Mouse (Mus musculus) heart, adult 2 months (tissue): ENCODE measurements at regions not wholly inside any gene's neighbourhood (a gene's known extent, or its start where the extent isn't known, plus 50 kb on each side); places are given as distances from the start of the nearest gene placed in this dataset.

ENCODE experiments used
- CTCF ChIP-seq: fragments of 200-600 bp; IDR thresholded peaks from 2 replicates; pipeline ENCODE4 v1.8.1; 2022; ENCODE audit warnings: antibody characterized with exemption, mild to moderate bottlenecking, moderate library complexity
- EP300 ChIP-seq: fragments of 200-500 bp; IDR thresholded peaks from 2 replicates; pipeline ENCODE4 v1.6.1; 2011; ENCODE audit warnings: low read depth, low read length, control low read depth; ENCODE audit not compliant: insufficient read depth
- POLR2A ChIP-seq: fragments of 200-500 bp; IDR thresholded peaks from 2 replicates; pipeline ENCODE4 v1.6.1; 2011; ENCODE audit warnings: mild to moderate bottlenecking, low read depth, low read length, control low read depth; ENCODE audit not compliant: insufficient read depth

DNA sequence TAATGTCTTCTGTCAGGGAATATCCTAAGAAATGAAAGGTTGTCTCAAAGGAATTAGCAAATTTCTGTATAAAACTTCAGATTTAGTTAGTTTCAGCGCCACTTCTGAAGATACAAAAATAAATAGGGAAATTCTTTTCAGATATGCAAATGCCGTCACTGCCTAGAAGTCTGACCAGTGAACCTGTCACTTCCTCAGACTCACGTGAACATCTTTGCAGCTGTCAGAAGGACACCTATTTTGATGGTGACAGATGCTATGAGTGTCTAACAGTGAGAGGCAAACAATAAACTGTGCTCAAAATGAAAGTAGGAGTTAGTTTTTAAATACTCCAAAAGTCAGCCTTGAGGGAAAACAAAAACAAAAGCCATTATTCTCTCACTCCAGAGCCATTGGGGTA, 57.5 kb upstream of the Igf1r start:
- no peak for TF ChIP-seq EP300
- no peak for TF ChIP-seq POLR2A
- TF ChIP-seq CTCF: no peak
